Mouse (Mus musculus): Measurements from ENCODE around the gene Tmem63a. TPM values are rescaled to one million over a fixed set of nuclear protein-coding genes. Genes with fewer than 3 reads are reported as not detected.
"Not testable (repeated sequence)": the region's sequence is repeated elsewhere in the genome, so short reads cannot be mapped to it uniquely, and the experiment has no call there.

The Tmem63a gene
- polyA plus RNA-seq (2015; fragmentation: Nextera tagmentation; extraction: Ambion mirVana): 1.4 and 1.8 TPM in 2 replicates

DNA sequence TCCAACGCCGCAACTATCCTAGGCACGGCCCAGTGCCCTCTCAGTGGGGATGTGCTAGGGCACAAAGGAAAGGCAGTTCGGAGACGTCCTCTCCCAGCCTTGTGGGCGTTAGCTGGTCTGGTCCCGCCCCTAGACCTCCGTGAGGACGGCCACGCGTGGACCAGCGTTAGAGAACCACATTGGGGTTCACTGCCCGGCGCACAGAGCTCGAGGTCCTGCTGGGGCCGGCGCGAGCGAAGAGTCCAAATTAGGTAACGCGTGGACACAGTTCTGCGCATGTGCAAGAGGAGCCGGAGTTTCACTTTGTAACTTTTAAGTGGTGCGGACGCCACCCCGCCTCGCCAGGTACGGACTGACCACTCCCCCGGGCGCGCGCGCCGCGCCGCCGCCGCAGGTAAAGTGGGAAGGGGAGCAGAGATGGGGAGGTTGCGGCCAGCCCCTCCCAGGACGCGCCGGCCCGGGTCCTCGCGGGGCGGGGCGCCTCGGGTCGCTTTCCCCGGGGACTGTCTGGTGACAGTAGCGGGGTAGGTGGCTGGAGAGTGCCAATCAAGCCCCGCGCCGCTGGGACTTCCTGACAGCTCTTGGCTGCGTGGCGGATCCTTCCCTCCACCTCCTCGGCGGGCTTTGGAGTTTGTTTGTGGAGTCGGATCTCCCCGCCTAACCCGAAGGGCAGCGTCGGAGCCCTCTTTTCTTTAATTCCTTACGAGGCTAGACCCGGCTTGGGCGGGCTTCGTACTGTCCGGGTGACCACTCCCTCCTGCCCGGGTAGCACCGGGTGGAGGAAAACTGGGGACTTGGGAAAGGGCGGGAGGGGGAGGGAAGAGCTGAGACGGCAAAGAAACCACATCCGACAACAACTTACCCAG is at the start of gene Tmem63a:
TSS of gene Tmem63a (plus strand) at position 179 of the 866 bp plus-strand sequence.
- Histone ChIP-seq H3K9ac (peak within 1 kb of the TSS; percentile 30), H3K27ac (no peak within 1 kb of the TSS), H3K4me2 (peak within 1 kb of the TSS; percentile 97), H3K9me3 (no peaks in the 10 kb centered on the region), H3K4me1 (peaks cover 13% of the 10 kb centered on the region), H3K36me3 (replicated peaks) (no peaks in the 10 kb centered on the region), H3K4me3 (peak within 1 kb of the TSS; percentile 56), H3K27me3 (replicated peaks) (peaks cover 46% of the 10 kb centered on the region)
- WGBS: under 1% methylated on average over 73 of the region's 73 CpGs
- peak; percentile 60; the same call in 1 of the 2 replicates for ATAC-seq (replicated peaks)

- peaks cover 4% of the 10 kb centered on the region; the same call in 1 of the 2 replicates for H3K4me1 ChIP-seq
- H3K9me3 ChIP-seq: no peaks in the 10 kb centered on the region
- WGBS: 67% methylated on average over 10 of the region's 10 CpGs
- no peaks in the 10 kb centered on the region for H3K36me3 ChIP-seq (replicated peaks)
- peaks cover 30% of the 10 kb centered on the region for H3K27me3 ChIP-seq (replicated peaks)
- H3K9ac ChIP-seq: no peak within 1 kb of the TSS
- 0 out of 2 replicates have a peak within 1 kb of the TSS, but pooled peaks have one; percentile 37 for H3K4me2 ChIP-seq
- ATAC-seq (replicated peaks): no peak
- no peak within 1 kb of the TSS for H3K4me3 ChIP-seq
- no peak within 1 kb of the TSS for H3K27ac ChIP-seq
Measured at GRCm38 (mm10) chr1:180892808-180893207, 49.3 kb upstream of the Tmem63a start, which contains the start of gene Lefty2. Gene Lefty2, plus strand, starts transcription at chr1:180893108.

- H3K4me1 ChIP-seq; H3K36me3 ChIP-seq (replicated peaks); H3K9me3 ChIP-seq; H3K27ac ChIP-seq; H3K9ac ChIP-seq: not testable (repeated sequence)
- peak overlapping the region; percentile 24 for H3K4me3 ChIP-seq
- 0 out of 2 replicates have a peak, but pooled peaks have one; percentile 39 for ATAC-seq (replicated peaks)
- WGBS: 4% methylated on average over 49 of the region's 51 CpGs
- H3K27me3 ChIP-seq (replicated peaks): peaks cover 26% of the 10 kb centered on the region
- H3K4me2 ChIP-seq: peak overlapping the region; percentile 37
Measured at GRCm38 (mm10) chr1:180894088-180894987, 47.8 kb upstream of the Tmem63a start.

- no peaks in the 10 kb centered on the region for H3K36me3 ChIP-seq (replicated peaks)
- H3K9ac ChIP-seq: no peak overlapping the region
- H3K27ac ChIP-seq: no peak overlapping the region
- H3K4me3 ChIP-seq: no peak overlapping the region
- under 1% methylated on average over 4 of the region's 4 CpGs for whole genome bisulfite sequencing
- ATAC-seq (replicated peaks): no peak
- peaks cover 19% of the 10 kb centered on the region for H3K4me1 ChIP-seq
- H3K27me3 ChIP-seq (replicated peaks): no peaks in the 10 kb centered on the region
- no peak overlapping the region for H3K4me2 ChIP-seq
- H3K9me3 ChIP-seq: no peaks in the 10 kb centered on the region
Measured at GRCm38 (mm10) chr1:180901107-180901506, 41.0 kb upstream of the Tmem63a start.

DNA sequence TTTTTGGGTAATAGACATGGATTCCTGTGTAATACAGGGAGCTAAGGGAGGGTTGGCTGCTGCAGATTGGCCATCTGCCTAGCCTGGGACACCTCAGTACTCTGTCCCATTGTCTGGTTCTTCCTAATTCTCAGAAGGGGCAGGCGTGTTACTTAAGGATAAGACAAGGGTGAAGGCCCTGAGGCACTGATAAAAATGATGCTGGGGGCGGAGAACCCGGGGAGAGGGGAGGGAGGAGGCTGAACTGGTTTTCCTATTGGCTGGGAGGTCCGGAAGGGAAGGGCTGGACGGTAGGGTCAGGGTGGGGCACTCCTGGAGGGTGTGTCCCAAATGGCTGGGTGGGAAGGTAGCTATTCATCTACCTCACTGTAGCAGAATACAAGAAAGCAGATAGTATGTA is 39.2 kb upstream of the Tmem63a start:
- Histone ChIP-seq H3K27me3 (replicated peaks) (no peaks in the 10 kb centered on the region), H3K4me1 (peaks cover 23% of the 10 kb centered on the region), H3K9me3 (no peaks in the 10 kb centered on the region), H3K4me3 (no peak overlapping the region), H3K4me2 (no peak overlapping the region), H3K9ac (no peak overlapping the region), H3K36me3 (replicated peaks) (peaks cover 6% of the 10 kb centered on the region; the same call in 1 of the 2 replicates), H3K27ac (no peak overlapping the region)
- WGBS: 32% methylated on average over 5 of the region's 5 CpGs
- no peak for ATAC-seq (replicated peaks)

GRCm38 (mm10) chr1:180903666-180904038 is 38.5 kb upstream of the Tmem63a start:
- WGBS: 32% methylated on average over 10 of the region's 10 CpGs
- peak; percentile 2; the same call in 1 of the 2 replicates for ATAC-seq (replicated peaks)

DNA sequence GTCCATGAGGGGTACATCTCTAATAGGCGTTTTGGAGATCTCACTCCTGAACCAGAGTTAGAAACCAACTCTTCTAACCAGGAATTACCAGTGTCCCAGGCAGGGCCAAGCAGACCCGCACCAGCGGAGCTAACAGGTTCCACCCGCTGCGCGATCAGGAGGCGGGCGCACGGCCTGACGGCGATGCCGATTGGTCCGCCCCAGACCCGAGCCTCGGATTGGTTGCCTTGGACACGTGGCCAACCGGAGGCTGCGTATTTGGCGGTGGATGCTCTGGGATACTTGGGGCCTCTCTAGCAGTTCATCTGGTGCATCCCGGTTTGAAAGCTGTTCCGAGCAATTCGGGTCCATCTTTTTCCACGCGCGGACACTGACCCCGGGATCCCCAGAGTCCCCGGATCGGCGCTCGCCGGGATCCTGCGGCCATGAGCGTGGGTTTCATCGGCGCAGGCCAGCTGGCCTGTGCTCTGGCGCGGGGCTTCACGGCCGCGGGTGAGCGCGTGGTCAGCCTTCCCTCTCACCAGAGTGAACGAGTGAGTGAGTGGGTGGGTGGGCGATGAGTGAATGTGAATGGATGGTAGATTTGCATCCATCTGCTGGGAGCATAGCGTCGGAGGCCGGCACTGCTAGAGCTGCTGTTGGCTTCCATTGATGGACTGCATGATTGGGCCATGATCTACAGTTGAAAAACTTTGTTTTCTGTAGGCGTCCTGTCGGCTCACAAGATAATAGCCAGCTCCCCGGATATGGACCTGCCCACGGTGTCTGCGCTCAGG is 37.9 kb upstream of the Tmem63a start, which contains the start of gene Pycr2:
TSS of gene Pycr2 (plus strand) at position 255 of the 776 bp plus-strand sequence.
- peak; percentile 99 for ATAC-seq (replicated peaks)
- WGBS: under 1% methylated on average over 52 of the region's 52 CpGs
- Histone ChIP-seq H3K9ac (peak within 1 kb of the TSS; percentile 92), H3K4me3 (peak within 1 kb of the TSS; percentile 82), H3K27me3 (replicated peaks) (no peaks in the 10 kb centered on the region), H3K27ac (peak within 1 kb of the TSS; percentile 89), H3K36me3 (replicated peaks) (peaks cover 6% of the 10 kb centered on the region; the same call in 1 of the 2 replicates), H3K9me3 (no peaks in the 10 kb centered on the region), H3K4me2 (peak within 1 kb of the TSS; percentile 89), H3K4me1 (peaks cover 23% of the 10 kb centered on the region)

More at GRCm38 (mm10) chr1:180903666-180904038, 38.5 kb upstream of the Tmem63a start:
- Histone ChIP-seq H3K36me3 (replicated peaks) (peaks cover 6% of the 10 kb centered on the region; the same call in 1 of the 2 replicates), H3K27ac (no peak overlapping the region), H3K4me1 (peaks cover 23% of the 10 kb centered on the region), H3K4me3 (peak overlapping the region; percentile 82), H3K9ac (peak overlapping the region; percentile 28), H3K4me2 (peak overlapping the region; percentile 89), H3K9me3 (no peaks in the 10 kb centered on the region), H3K27me3 (replicated peaks) (no peaks in the 10 kb centered on the region)

DNA sequence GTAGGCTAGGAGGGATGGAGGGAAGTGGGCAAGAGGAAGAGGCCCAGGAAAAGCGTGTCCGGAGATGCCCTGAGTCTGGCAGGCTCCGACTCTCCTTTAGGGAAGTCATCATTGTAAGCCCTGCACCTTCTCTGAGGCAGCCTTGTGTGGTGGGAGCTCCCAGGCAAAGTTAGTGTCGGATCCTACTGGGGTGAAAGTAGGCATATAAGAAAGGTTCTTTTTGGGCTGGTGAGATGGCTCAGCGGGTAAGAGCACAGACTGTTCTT is 37.4 kb upstream of the Tmem63a start:
- Histone ChIP-seq H3K27ac (peak overlapping the region; percentile 89; the same call in 1 of the 2 replicates), H3K27me3 (replicated peaks) (no peaks in the 10 kb centered on the region), H3K36me3 (replicated peaks) (peaks cover 6% of the 10 kb centered on the region; the same call in 1 of the 2 replicates), H3K4me1 (peaks cover 23% of the 10 kb centered on the region), H3K9ac (peak overlapping the region; percentile 92), H3K4me2 (peak overlapping the region; percentile 89), H3K9me3 (no peaks in the 10 kb centered on the region), H3K4me3 (peak overlapping the region; percentile 82)
- WGBS: 3% methylated on average over 5 of the region's 5 CpGs
- no peak for ATAC-seq (replicated peaks)

DNA sequence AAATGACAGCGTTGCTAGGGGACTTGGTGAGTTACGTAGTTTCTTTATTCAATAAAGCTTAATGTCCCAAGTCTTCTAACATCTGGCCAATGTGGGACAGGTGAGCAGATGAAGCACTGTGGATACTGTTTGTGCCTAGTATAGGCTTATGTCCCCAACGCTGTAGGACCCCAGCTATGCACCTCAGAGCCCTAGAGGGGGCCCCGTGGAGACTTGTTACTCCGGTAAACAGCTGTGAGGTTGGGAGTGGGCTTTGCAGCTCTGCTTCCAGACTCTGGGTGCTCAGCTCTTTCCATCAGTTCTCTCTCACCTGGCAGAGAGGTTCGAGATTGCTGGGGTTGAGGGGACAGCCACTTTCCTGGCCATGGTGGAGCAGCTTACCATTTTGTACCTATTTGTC is 36.8 kb upstream of the Tmem63a start:
- Histone ChIP-seq H3K27ac (no peak overlapping the region), H3K4me1 (peaks cover 23% of the 10 kb centered on the region), H3K36me3 (replicated peaks) (peaks cover 6% of the 10 kb centered on the region; the same call in 1 of the 2 replicates), H3K9ac (peak overlapping the region; percentile 37), H3K4me2 (peak overlapping the region; percentile 89), H3K27me3 (replicated peaks) (no peaks in the 10 kb centered on the region), H3K4me3 (peak overlapping the region; percentile 82), H3K9me3 (no peaks in the 10 kb centered on the region)
- ATAC-seq (replicated peaks): no peak
- 59% methylated on average over 6 of the region's 6 CpGs for WGBS

DNA sequence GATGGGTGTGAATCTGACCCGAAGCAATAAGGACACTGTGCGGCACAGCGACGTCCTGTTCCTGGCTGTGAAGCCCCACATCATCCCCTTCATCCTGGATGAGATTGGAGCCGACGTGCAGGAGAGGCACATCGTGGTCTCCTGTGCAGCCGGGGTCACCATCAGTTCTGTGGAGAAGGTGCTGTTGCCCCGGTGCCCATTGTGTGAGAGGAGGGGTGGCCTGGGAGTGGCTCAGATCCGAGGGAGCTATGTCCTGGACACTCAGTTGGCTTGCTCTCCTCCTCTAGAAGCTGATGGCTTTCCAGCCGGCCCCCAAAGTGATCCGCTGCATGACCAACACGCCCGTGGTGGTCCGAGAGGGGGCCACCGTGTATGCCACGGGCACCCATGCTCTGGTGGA is 36.3 kb upstream of the Tmem63a start:
- Histone ChIP-seq H3K4me1 (peaks cover 23% of the 10 kb centered on the region), H3K4me2 (peak overlapping the region; percentile 89), H3K9ac (no peak overlapping the region), H3K9me3 (no peaks in the 10 kb centered on the region), H3K36me3 (replicated peaks) (peaks cover 6% of the 10 kb centered on the region; the same call in 1 of the 2 replicates), H3K27ac (no peak overlapping the region), H3K27me3 (replicated peaks) (no peaks in the 10 kb centered on the region), H3K4me3 (no peak overlapping the region; the same call in 1 of the 2 replicates)
- ATAC-seq (replicated peaks): no peak
- WGBS: 95% methylated on average over 17 of the region's 17 CpGs

- Histone ChIP-seq H3K36me3 (replicated peaks) (peaks cover 6% of the 10 kb centered on the region; the same call in 1 of the 2 replicates), H3K27ac (no peak overlapping the region), H3K9ac (no peak overlapping the region), H3K4me1 (peaks cover 23% of the 10 kb centered on the region), H3K27me3 (replicated peaks) (no peaks in the 10 kb centered on the region), H3K4me3 (no peak overlapping the region), H3K9me3 (no peaks in the 10 kb centered on the region), H3K4me2 (0 out of 2 replicates have a peak overlapping the region, but pooled peaks have one; percentile 89)
- WGBS: 93% methylated on average over 24 of the region's 24 CpGs
- no peak for ATAC-seq (replicated peaks)
Measured at GRCm38 (mm10) chr1:180906461-180907147, 35.5 kb upstream of the Tmem63a start.

All from midbrain, embryonic 15.5 days (tissue).